Mouse (Mus musculus) urinary bladder, adult 2 months (tissue): ENCODE data around the gene Hsd17b6. TPM values are rescaled to one million over a fixed set of nuclear protein-coding genes. Genes with fewer than 3 reads are reported as not detected.
A peak's percentile ranks its signal among the peaks of the same experiment; 100 is the strongest.
"Not testable (repeated sequence)": the region's sequence is repeated elsewhere in the genome, so short reads cannot be mapped to it uniquely, and the experiment has no call there.

Source experiments
- DNase-seq: peaks from one replicate; pipeline ENCODE4 v3.0.0; 2022; ENCODE audit warnings: low spot score
- polyA plus RNA-seq: library from polyadenylated mRNA; depleted of rRNA; stranded (reverse); fragments of >200 nt; gene quantifications from 2 replicates; pipeline ENCODE4 v1.2.3, GENCODE M21; 2012; rRNA removed

Gene Hsd17b6
- 0.10 and 0.21 TPM in 2 replicates for polyA plus RNA-seq

GRCm38 (mm10) chr10:128007446-128007845 is at the start of gene Hsd17b6:
Hsd17b6 (minus strand) TSS chr10:128007611.
- DNase-seq, result no peak

- no peak for DNase-seq
These were observed 45.6 kb upstream of the Hsd17b6 start for GRCm38 (mm10) chr10:128053001-128053400.

- not testable (repeated sequence) for DNase-seq
These were observed 44.7 kb upstream of the Hsd17b6 start for GRCm38 (mm10) chr10:128052136-128052535.

GRCm38 (mm10) chr10:128051589-128051988 is 44.2 kb upstream of the Hsd17b6 start:
- DNase-seq, result no peak

GRCm38 (mm10) chr10:128050355-128050754 is 42.9 kb upstream of the Hsd17b6 start:
- no peak for DNase-seq

GRCm38 (mm10) chr10:128049741-128050140 is 42.3 kb upstream of the Hsd17b6 start:
- DNase-seq, result no peak

GRCm38 (mm10) chr10:128048157-128048556 is 40.7 kb upstream of the Hsd17b6 start:
- DNase-seq, result no peak

- DNase-seq, result no peak
These were observed 35.8 kb upstream of the Hsd17b6 start for GRCm38 (mm10) chr10:128043041-128043835.

- DNase-seq, result no peak
These were observed 35.1 kb upstream of the Hsd17b6 start for GRCm38 (mm10) chr10:128042466-128042865.

GRCm38 (mm10) chr10:128041636-128042035 is 34.2 kb upstream of the Hsd17b6 start:
- DNase-seq, result no peak

- no peak for DNase-seq
These were observed 32.9 kb upstream of the Hsd17b6 start for GRCm38 (mm10) chr10:128040293-128040692.

- no peak for DNase-seq
These were observed 32.4 kb upstream of the Hsd17b6 start for GRCm38 (mm10) chr10:128039858-128040257.

- no peak for DNase-seq
These were observed 31.8 kb upstream of the Hsd17b6 start for GRCm38 (mm10) chr10:128039167-128039566.

- no peak for DNase-seq
These were observed 30.5 kb upstream of the Hsd17b6 start for GRCm38 (mm10) chr10:128037921-128038320.

- DNase-seq, result no peak
These were observed 29.5 kb upstream of the Hsd17b6 start for GRCm38 (mm10) chr10:128036746-128037425.

- no peak for DNase-seq
These were observed 23.4 kb upstream of the Hsd17b6 start for GRCm38 (mm10) chr10:128030860-128031259.

GRCm38 (mm10) chr10:128029931-128030330 is 22.5 kb upstream of the Hsd17b6 start:
- DNase-seq, result no peak

- no peak for DNase-seq
These were observed 16.1 kb upstream of the Hsd17b6 start for GRCm38 (mm10) chr10:128023496-128023895.

GRCm38 (mm10) chr10:128022196-128022595 is 14.8 kb upstream of the Hsd17b6 start:
- no peak for DNase-seq

- peak; percentile 49 for DNase-seq
These were observed 7.9 kb upstream of the Hsd17b6 start, which contains the start of gene Prim1 for GRCm38 (mm10) chr10:128015068-128015934. Prim1 (plus strand) TSS chr10:128015168.

- no peak for DNase-seq
These were observed 2.3 kb upstream of the Hsd17b6 start for GRCm38 (mm10) chr10:128009735-128010134.
